Mouse (Mus musculus): ENCODE measurements around the gene Cib2.

The Cib2 gene

DNA sequence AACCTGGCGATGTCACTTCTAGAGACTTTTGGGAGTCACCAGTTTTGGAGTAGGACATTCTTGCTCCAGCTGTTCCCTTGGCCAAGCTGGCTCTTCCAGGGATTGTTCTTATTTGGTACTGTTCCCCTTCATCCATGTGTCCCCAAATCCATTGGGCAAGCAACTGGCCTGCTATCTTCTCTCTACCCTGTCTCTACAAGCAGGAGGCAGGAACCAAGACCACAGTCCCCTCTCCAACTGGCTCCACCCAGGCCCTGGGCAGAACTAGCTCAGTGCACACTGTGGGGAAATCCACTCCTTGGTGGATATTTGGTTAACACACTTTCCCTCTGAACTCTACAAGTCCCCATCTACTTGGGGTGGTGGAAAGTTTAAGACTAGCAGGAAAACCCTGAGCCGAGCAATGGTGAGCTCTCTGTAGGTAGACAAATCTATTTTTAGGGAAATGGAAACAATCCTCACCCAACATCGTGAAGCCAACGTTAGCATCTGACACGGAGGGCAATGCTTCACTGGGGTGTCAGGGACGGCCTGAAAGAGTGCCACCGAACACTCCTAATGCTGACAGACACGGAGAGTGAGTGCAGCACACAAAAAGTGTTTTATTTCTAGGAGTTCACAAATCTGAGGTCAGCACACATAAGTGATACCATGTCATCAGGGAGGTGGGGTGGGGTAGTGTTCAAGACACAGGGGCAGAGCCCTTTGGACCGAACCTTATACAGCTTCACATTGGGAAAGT, 15.6 kb downstream of the Cib2 start:
- no peak for DNase-seq

DNA sequence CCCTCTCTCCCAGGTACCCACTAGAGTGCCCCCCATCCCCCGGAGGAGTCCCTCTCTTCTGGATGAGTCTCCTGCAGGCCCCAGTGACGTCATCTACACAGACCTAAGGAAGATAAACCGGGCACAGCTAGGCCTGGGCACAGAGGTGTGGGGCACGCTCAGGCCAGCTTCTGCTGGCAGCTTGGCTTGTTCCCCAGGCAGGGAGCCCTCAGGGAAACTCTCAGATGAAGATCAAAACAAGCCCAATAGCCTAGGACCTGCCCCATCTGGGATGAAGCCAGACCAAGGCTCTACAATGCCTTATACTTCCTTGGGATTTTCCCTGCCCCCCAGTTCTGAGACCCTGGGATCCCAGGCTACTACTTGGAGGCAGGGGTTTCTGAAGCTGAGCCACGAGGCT, 19.2 kb downstream of the Cib2 start:
- DNase-seq, result no peak

DNA sequence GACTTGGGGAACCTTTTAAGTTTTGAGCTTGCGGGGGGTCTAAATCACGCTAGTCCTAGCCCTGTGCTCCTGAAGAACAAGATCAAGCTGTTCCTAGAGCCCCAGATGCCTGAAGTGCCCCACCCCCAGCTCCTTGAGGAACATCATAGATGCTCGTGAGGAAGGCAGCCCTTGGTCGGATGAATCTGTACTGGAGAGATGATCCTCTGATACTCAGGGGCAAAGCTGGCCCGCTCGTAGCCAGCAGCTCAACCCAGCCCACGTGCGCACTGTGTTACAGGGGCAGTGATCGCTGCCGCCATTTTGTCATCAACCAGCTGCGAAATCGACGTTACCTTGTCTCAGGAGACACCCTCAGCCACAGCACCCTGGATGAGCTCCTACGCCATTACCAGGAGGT, 21.3 kb downstream of the Cib2 start, which contains the start of gene Sh2d7:
TSS of gene Sh2d7 (plus strand) at position 301 of the 400 bp plus-strand sequence.
- DNase-seq, result no peak

DNA sequence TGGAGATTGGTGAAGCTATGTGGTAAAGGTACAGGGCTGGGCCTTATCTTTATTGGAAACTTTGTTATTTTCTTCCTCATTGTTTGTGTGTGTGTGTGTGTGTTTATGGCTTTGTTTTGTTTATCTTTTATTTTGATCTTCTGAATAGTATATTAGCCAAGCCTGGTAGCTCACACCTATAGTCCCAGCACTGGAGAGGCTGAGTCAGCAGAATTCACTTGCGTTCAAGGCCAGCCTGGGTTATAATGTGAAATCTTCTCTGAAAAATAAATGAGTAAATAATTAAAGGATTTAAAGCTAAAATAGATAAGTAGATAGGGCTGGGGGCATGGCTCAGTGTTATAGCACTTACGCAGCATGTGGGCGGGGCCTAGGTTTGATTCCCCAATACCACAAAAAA, 21.8 kb downstream of the Cib2 start:
- no peak for DNase-seq

DNA sequence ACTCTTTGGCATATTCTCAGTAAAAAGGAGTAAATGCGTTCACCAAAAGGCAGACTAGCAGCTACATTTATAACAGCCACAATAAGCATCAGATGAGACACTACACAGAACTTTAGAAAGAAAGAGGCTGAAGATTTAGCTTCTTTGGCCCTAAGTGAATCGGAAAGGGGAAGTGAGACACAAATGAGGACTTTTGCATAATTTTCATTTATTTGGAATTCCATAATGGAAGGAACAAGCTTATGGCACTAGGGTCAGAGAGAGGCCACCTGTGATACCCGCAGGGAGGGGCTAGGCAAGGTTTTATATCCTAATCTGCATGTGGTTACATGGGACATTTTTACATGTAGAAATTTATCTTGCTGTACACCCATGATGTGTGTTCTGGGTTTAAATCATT, 22.5 kb downstream of the Cib2 start:
- DNase-seq, result no peak

DNA sequence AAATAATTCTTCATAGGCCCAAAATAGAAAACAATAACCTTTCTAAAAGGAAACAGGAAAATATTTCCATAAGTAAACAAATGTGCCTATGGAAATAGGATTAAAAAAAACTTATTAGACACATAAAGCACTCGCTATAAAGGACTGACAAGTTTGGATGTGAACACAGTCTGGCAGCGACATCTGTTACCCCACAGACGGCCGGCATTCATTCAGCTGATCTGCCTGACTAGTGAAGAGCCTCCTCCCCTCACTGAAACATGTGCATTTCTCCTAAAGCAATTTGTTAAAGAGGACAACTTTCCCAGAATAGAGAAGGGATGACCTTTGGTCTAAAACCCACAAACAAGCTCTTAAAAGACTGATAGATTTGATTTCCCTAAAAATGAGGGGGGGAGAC, 23.0 kb downstream of the Cib2 start:
- no peak for DNase-seq

DNA sequence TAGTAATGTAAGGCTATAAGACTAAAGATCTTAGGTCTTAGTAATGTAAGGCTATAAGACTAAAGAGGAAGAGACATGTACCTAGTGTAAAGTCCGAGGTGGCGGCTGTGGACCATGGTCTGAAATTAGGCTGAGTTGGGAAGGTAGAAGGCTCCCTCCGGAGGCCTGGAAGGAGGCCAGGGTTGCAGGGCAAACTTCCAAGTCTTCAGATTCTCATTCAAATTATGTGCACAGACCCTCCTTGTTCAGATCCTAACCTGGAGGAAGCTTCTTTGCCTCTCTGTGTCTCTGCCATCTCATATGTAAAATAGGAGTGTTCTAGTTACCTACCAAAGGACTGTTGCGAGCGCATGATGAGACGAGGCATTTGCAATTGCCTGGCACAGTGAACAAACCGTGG, 23.8 kb downstream of the Cib2 start:
- no peak for DNase-seq

DNA sequence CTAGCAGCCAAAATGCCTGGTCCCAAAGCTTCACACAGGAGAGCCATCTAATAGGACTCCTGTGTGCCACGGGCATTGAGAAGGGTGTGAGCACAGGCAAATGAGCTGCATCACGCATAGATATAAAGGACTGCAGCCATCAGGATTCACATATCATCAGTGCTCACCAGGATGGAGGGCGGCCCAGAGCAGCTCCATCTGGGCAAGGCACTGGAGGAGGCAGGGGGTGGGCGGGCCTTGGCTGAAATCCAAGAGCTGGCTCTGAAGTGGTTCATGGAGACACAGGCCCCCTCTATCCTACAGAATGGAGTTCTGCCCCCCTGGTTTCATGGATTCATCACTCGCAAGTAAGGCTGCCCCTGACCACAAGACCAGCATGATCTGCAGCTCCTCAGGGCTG, 26.0 kb downstream of the Cib2 start:
- DNase-seq, result no peak

DNA sequence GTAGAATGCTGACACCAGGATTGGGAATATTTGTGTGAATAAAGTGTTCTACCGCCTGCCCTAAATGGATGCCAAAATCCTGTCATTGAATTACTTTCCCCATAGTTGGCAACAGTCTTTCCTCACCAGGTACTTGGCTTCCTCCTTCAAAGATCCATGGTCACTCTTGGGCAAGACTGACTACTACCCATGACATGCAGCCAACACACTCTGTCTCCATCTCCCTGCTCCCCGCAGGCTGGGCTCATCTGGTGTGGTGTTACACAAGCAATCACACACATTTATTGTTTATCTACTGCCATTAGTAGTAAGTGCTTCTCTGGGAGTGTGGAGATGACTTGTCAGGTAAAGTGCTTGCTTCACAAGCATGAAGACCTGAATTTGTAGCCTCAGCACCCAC, 27.1 kb downstream of the Cib2 start:
- DNase-seq, result no peak

DNA sequence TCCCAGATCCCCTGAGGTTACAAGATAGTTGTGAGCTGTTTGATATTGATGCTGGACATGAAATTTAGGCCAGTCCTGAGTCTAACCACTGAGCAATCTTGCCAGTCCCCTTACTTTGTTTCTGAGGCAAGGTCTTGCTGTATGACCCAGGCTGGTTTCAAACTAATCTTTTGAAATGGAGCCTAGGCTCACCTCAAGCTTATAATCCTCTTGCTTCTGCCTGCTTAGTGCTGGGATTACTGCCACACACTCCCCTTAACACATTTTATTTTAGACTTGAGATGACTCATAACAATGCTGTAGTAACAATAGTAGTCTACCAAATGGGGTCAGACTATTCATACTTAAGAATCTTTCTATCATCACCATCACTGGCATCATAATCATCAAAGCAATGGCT, 28.6 kb downstream of the Cib2 start:
- DNase-seq, result no peak

DNA sequence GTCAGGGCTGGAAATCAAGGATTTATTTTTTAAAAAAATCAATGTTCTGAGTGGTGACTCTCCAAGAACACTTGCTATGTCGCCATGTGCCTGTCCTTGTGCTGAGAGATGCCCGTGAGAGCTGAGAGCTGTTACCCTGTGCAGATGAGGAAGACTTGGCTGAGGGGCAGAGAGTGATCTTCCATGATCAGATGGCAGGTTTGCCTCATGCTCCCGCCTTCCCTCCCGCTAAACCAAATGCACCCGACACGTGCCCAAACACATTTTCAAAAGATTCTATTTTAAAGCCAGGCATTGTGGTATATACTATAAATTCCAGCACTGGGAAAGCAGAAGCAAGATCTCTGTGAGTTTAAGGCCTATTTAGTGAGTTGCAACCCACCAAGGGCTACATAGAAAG, 29.2 kb downstream of the Cib2 start:
- DNase-seq, result no peak

DNA sequence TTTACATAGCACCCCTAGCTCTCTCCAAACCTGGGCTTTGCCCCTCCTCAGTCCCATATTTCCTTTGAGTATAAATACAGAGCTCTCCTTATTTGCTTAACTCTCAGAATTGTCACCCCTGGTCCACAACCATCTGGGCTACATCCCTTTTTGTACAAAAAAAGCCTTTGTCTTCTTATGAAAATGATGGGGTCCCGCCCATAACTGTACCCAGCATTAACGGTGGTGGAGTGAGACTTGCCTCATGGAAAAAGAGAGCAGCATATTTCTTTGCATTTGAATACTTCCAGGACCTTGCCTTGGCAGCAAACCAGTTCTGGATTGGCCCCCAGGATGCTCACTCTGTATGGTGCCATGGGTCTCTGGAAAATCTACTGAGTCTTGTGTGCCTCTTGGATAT, 30.1 kb downstream of the Cib2 start:
- no peak for DNase-seq

DNA sequence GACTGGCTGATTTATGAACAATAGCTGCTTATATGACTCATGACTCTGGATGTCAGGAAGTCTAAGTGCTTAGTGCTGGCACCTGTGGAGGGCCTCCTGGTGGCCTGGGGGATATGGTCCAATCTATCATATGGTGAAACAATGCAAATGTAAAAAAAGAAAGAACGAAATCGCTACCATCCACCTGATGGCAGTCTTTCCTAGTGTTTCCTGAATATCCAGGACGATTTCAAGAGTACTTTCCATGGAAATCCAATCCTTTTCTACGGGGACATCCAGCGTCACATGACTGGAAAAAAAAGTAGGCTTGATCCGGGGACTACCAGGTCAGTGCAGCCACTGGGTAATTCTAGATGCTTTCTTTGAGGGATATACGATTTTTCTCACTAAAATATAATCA, 32.3 kb downstream of the Cib2 start:
- DNase-seq, result no peak

DNA sequence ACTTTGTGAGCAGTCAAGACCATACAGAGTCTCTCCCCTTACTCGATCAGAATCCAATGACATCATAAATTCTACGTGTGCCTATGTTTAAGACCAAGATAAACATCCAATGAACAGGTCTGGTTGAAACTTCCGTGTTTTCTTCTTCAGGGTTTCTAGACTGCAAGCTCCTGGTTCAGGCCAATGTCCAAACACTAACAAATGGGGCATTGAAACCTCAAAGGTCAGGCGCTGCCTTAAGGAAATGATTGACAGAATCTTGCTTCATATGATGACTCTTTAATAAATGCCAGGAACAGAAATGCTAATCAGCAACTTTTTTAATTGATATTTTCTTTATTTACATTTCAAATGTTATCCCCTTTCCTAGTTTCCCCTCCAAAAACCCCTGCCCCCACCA, 39.7 kb downstream of the Cib2 start:
- DNase-seq, result no peak

DNA sequence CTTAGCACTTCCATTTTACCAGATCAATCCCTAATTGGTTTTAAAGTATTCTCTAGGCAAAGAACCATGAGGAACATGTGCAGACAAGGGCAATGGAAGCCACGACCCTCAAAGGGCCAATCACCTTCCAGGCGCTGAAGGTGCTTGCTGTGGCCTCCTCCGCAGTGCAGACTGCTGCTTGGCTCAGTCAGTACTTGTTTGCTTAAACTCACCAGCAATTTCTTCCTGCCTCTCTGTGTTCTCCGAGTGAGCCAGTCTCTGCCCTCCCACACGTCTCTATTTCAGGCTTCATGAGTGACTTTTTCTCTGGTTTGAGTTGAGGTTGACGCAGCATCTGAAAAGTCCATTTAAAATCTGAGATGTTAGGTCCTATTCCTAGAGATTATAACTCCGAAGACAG, 41.1 kb downstream of the Cib2 start:
- DNase-seq, result no peak

DNA sequence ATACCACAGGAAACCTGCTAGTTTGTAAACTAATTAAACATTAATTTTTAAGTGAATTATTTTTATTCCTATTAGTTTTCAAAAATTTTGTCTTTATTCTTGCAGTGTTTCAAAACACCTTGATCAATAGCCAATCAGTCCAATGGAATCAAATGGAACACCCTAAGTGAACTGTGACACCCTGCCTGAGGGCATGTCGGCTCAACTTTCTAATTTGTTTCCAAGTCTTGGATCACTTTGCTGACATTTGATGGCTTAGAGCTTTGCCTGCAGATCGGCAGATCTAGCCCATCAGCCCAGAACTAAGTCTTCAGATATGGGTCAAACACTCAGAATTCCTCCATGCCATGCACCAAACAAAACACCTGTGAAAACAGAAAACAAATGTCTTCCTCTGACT, 44.0 kb downstream of the Cib2 start:
- no peak for DNase-seq

DNA sequence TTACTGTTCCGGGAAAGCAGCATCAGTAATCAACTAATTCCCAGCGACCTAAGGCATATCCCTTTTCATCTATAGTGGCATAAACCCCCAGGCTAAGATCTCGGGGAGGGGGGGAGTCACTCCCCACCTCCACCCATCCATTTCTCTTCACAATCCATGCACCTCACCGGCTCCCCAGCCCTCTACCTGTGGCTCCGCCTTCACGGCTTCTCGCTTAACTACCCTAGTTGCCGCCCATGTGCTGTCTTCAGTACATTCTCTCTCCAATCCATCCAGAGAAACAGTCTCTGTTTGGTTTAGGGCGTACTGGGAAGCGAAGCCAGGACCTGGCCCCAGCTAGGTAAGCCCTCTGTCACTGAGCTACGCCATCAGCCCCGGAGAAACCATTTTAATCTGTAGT, 57.1 kb downstream of the Cib2 start:
- no peak for DNase-seq

DNA sequence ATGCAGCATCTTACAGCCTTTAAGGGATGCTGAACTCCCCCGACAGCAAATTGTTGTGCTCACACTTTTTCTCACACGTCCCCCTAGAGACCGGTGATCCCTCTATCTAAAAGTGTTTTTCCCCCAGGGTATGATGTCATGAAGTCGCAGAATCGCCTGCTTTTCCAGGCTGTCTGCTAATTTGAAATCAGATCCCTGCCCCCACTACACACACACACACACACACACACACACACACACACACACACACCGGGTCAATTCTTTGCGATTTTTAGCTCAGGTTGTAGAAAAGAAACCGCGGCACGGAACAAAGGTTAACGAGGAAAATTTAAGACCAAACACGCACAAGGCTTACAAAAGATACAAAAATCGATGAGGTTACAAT, 57.9 kb downstream of the Cib2 start:
- no peak for DNase-seq

DNA sequence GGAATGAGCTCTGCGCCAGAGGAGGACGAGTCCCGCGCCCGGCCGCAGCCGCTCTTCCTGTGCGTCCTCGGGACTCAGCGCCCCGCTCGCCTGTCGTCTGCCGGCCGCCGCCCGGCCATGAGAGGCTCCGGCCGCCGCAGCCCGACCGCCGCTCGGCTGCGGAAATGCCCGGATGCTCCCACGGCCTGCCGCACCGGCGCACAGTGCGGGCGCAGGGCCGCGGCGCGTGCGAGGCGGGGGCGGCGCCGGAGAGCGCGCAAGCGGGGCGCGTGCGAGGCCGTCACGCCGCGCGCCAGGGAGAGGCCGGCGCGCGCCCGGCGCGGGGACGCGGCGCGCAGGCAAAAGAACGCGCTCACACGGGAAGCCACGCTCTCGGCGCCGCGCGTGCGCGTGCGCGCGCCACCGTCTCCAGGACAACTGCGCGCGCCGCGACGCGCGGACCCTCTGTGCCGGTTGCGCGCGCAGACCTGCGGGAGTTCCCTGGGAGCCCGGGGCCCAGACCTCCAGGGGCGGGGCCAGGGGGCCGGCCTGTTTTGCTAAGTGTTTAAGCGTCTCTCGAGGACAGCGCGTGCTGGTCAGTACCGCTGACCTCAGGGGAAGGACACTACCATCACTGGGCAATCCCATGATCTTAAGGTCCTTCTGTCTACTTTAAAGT, 58.4 kb downstream of the Cib2 start, which contains the start of gene Dmxl2:
TSS of gene Dmxl2 (minus strand) at position 174 of the 658 bp plus-strand sequence.
- DNase-seq, result peak; percentile 97

DNA sequence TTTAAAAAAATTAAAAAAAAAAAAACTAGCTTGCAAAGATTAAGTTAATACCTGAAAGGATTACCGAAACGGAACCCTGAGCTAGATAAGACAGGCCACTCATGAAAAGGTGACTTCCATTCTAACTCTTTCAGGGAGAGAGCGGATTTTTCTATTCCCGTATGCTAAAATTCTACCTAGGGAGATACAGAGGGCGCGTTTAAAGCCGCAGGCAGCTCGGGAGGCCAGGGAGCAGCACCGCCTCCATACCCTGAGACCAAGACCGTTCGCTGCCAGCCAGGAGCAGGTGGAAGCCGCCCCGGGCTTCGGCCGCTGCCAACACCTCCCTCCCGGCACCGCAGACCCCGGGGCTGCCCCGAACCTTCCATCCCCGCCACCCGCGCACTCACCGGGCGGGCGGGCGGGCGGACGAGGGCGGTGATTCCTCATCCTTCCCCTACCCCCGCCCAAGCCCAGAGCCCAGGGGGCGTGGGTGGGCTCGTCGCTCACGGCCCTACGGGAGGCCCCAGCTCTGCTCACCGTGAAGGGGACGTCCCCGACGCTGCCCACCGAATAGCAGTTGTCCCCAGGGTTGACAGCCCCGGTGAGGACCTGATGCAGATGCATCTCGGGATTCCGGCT, 59.1 kb downstream of the Cib2 start:
- DNase-seq, result peak; percentile 51

DNA sequence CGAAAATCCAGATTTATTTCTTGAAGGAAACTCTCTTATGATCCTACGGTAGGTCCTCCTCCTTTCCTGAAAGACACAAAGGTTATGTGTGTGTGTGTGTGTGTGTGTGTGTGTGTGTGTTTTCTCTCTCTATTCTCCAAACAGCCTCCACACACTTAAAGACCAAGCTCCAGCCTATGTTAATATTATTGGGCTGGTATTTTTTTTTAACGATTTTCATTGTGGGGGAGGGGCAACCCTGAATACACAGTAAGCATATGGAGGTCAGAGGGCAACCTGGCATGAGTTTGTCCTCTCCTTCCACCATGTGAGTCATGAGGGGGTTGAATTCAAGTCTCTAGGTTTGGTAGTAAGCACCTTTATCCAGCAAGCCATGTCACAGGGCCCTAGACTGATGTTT, 60.2 kb downstream of the Cib2 start:
- no peak for DNase-seq

DNA sequence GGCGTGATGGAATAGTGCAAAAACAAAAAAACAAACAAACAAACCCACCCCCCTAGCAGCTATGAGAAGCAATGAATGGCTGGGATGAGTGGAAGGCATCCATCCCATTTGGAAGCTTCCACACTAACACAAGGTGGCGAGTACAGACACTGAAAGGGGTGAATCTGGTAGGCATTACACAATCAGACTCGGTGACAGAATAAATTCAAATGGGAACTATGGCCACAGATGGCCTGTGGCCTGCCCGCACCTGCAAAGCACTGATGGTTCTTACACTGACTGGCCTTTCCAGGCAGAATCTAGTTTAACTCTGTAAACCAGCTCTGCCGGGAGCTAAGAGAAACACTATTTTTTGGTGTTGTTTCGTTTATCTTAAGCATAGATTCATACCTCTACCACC, 60.7 kb downstream of the Cib2 start:
- no peak for DNase-seq
